Comparison of ENCODE assay signal across 8 mouse cellular contexts in the genomic region with DNA sequence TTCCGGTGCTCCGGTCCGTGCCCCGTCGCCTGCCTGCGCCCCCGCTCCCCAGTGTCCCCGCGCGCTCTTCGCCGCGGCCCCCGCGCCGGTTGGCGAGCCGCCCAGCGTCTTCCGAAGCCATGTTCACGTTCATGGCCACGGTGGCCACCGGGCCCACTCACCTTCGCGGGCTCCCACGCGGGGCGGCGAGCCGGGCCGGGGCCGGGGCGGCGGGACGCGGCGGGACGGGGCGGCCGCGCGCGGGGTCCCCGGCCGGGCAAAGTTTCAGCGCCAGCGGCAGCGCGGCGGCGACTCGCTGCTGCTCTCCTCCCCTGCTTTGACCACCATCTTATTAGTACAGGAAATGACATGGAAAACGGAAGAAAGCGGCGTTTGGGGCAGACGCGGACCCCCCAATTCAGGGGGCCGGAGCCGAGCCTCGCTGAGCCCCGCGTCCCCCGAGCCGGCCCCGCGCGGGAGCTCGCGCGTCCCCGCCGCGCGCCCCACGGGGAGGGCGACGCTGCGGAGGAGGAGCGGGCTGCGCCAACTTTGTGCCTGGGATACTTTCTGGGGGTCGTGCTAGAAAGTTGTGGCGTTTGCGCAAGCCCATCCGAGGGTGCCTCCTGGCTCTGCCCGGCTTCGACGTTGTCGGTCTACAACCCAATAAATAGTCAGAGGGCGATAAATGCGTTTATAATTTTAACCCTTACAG. TPM values are rescaled to one million over a fixed set of nuclear protein-coding genes. Genes with fewer than 3 reads are reported as not detected.
DNase-seq lines count a peak whose midpoint lies in the region; ATAC-seq and TF ChIP-seq lines count a peak whose summit lies in the region.

A gene (minus strand): TSS at position 350 of the 691 bp plus-strand sequence.

- peaks cover 3% of the 10 kb centered on the region for H3K27me3 ChIP-seq in megakaryocyte, embryonic 14.5 days (replicated peaks)

- intact Hi-C loops in heart, postnatal 10 days (cut with DNase I): loop anchor here (5.0 kb wide), 1 partner anchor 59 kb away; no protein-coding TSS in a partner anchor
- intact Hi-C loops in left cerebral cortex, adult 2 months (cut with DNase I): no loop called here

- H3K36me3 ChIP-seq in megakaryocyte, embryonic 14.5 days (replicated peaks; ENCODE audit: low read length): peaks cover 20% of the 10 kb centered on the region

- peaks cover 79% of the 10 kb centered on the region for H3K4me1 ChIP-seq in megakaryocyte, embryonic 14.5 days

- peak within 1 kb of the TSS; percentile 94 for H3K27ac ChIP-seq in left cerebral cortex, adult 2 months

- no peak for TF ChIP-seq CTCF in left cerebral cortex, adult 2 months (IDR thresholded peaks at IDR 0.05)

- ATAC-seq in cerebellum, adult (ENCODE audit: insufficient number of reproducible peaks, low FRiP score, low TSS enrichment): 0 out of 2 replicates have a peak, but pooled peaks have one; percentile 8

- no peaks in the 10 kb centered on the region for H3K9me3 ChIP-seq in megakaryocyte, embryonic 14.5 days

- DNase-seq in cerebellum, adult 9-10 months: no peak
- peak; percentile 25 for DNase-seq in 3T3-L1 (ENCODE audit: low read depth, low spot score)
- peak; percentile 19 for DNase-seq in brain, adult 2 months (ENCODE audit: low read depth, low spot score)
- DNase-seq in heart, postnatal 10 days: peak in 1 of 2 experiments; percentile 72
- DNase-seq in left cerebral cortex, adult 2 months (ENCODE audit: extremely low spot score in 1 of 2, low spot score in 2 of 2): peak; percentile 33 to 41
- DNase-seq in thymus, postnatal 0 days (ENCODE audit: low spot score): peak; percentile 56

- H3K4me3 ChIP-seq in left cerebral cortex, adult 2 months: peak within 1 kb of the TSS; percentile 84
- H3K4me3 ChIP-seq in megakaryocyte, embryonic 14.5 days (replicated peaks): peak within 1 kb of the TSS; percentile 94

RNA-seq across cellular contexts. Expression of the gene that starts here (rescaled TPM):
- total RNA-seq in heart, postnatal 10 days (2021): 10 to 100 TPM; 20.9 to 21.8 TPM
- 10 to 100 TPM; 24.7 to 24.8 TPM for total RNA-seq in left cerebral cortex, adult 2 months (2021)
- 17.7 and 18.2 TPM in 2 replicates for polyA plus RNA-seq in megakaryocyte, embryonic 14.5 days (2012; ENCODE audit: insufficient read depth, low replicate concordance)
- polyA plus RNA-seq in thymus, postnatal 0 days (2015; fragmentation: Nextera tagmentation; extraction: Ambion mirVana): 4.4 and 6.5 TPM in 2 replicates
